ENCODE assay signal across 26 mouse cellular contexts in genomic region chr11:118710035-118710434, GRCm38 (mm10).
"Had no signal": no experiment of that assay in that cellular context is flagged by ENCODE, and none has a peak within 500 bp of the region (broad histone marks: within the 10 kb centered on the region; RNA-seq: fewer than 3 reads in every experiment).

No protein-coding gene starts in this region.

- H3K36me3 ChIP-seq: heart, embryonic 10.5 days; heart, embryonic 12.5 days; hindbrain, embryonic 10.5 days; hindbrain, embryonic 12.5 days; kidney, embryonic 15.5 days; limb, embryonic 13.5 days; limb, embryonic 15.5 days had no signal

- H3K27ac ChIP-seq: gastrocnemius, adult 2 months; heart, embryonic 10.5 days; hindbrain, embryonic 10.5 days; hindbrain, embryonic 14.5 days; kidney, embryonic 15.5 days; kidney, postnatal 0 days; limb, embryonic 13.5 days; limb, embryonic 15.5 days had no signal

- H3K27me3 ChIP-seq: hindbrain, embryonic 12.5 days had no signal

- H3K4me2 ChIP-seq: heart, embryonic 12.5 days; hindbrain, embryonic 12.5 days; hindbrain, embryonic 14.5 days; kidney, embryonic 15.5 days; limb, embryonic 13.5 days; limb, embryonic 15.5 days had no signal

- H3K4me3 ChIP-seq: gastrocnemius, adult 2 months; heart, embryonic 10.5 days; heart, embryonic 12.5 days; hindbrain, embryonic 10.5 days; hindbrain, embryonic 12.5 days; kidney, embryonic 15.5 days; limb, embryonic 13.5 days; limb, embryonic 15.5 days had no signal

- H3K4me1 ChIP-seq: heart, embryonic 10.5 days; heart, embryonic 12.5 days; kidney, embryonic 15.5 days had no signal

- H3K9me3 ChIP-seq: hindbrain, embryonic 12.5 days; kidney, embryonic 15.5 days; limb, embryonic 13.5 days; limb, embryonic 15.5 days had no signal

- H3K9ac ChIP-seq: heart, embryonic 12.5 days; hindbrain, embryonic 12.5 days; hindbrain, embryonic 14.5 days; kidney, embryonic 15.5 days; limb, embryonic 13.5 days; limb, embryonic 15.5 days had no signal

- DNase-seq: gastrocnemius, adult 2 months; gastrocnemius, postnatal 10 days; gastrocnemius, postnatal 25 days; heart, adult 18-20 months; heart, postnatal 10 days; heart, postnatal 4 days; kidney, adult 11 months; kidney, adult 2 months; kidney, adult 9 months; kidney, postnatal 14 days; kidney, postnatal 36 days; layer of hippocampus, adult 9-11 months; layer of hippocampus, postnatal 36 days; left cerebral cortex, postnatal 4 days had no signal

- ATAC-seq: hindbrain, embryonic 16.5 days; inflammation-experienced regulatory T-cells, adult 6 months; intestine, embryonic 16.5 days had no signal
